Mouse (Mus musculus) myocyte (in vitro differentiated cells): ENCODE measurements at regions not wholly inside any gene's neighbourhood (a gene's known extent, or its start where the extent isn't known, plus 50 kb on each side); places are given as distances from the start of the nearest gene placed in this dataset.

Experiments
- H3K27me3 ChIP-seq: one replicate; pipeline ENCODE4 v1.6.1; 2011; ENCODE audit not compliant: control insufficient read depth, insufficient read depth, insufficient read length
- H3K36me3 ChIP-seq: one replicate; pipeline ENCODE4 v1.6.1; 2011; ENCODE audit not compliant: control insufficient read depth, insufficient read depth
- H3K4me2 ChIP-seq: one replicate; pipeline ENCODE4 v1.6.1; 2011; ENCODE audit warnings: low read depth, control low read depth
- H3K4me3 ChIP-seq: one replicate; pipeline ENCODE4 v1.5.1; 2011; ENCODE audit warnings: mild to moderate bottlenecking, control low read depth, moderate library complexity
- H3K79me2 ChIP-seq: one replicate; pipeline ENCODE4 v1.6.1; 2011; ENCODE audit not compliant: control insufficient read depth, insufficient read depth
- H3ac ChIP-seq: one replicate; pipeline ENCODE4 v1.6.1; 2011; ENCODE audit not compliant: control insufficient read depth, insufficient read length
- CEBPB ChIP-seq: IDR thresholded peaks from 2 replicates; pipeline ENCODE4 v1.6.1; 2011; ENCODE audit warnings: mild to moderate bottlenecking, moderate library complexity; ENCODE audit not compliant: poor library complexity, insufficient read depth, severe bottlenecking
- E2F4 ChIP-seq: IDR thresholded peaks from one replicate; pipeline ENCODE4 v1.6.1; 2011; ENCODE audit warnings: mild to moderate bottlenecking, control low read depth, moderate library complexity; ENCODE audit not compliant: insufficient read depth
- MAX ChIP-seq: IDR thresholded peaks from one replicate; pipeline ENCODE4 v1.6.1; 2011; ENCODE audit warnings: low read depth, mild to moderate bottlenecking, control low read depth
- MYOD1 ChIP-seq, 3 experiments: IDR thresholded peaks; one replicate each; pipeline ENCODE4 v1.6.1; 2011; ENCODE audit warnings: control low read depth in 2 of 3, low read depth in 2 of 3, mild to moderate bottlenecking in 2 of 3, moderate library complexity in 1 of 3; ENCODE audit not compliant: insufficient read length in 2 of 3, control insufficient read depth in 1 of 3
- MYOG ChIP-seq, 3 experiments: IDR thresholded peaks; one replicate each; pipeline ENCODE4 v1.6.1; 2011; ENCODE audit warnings: control low read depth in 2 of 3, low read depth in 2 of 3, mild to moderate bottlenecking in 2 of 3; ENCODE audit not compliant: insufficient read length in 2 of 3, control insufficient read depth in 1 of 3, insufficient read depth in 1 of 3
- POLR2A ChIP-seq: IDR thresholded peaks from one replicate; pipeline ENCODE4 v1.6.1; 2011; ENCODE audit warnings: low read depth, mild to moderate bottlenecking, control low read depth, moderate library complexity; ENCODE audit not compliant: insufficient read length
- POLR2AphosphoS2 ChIP-seq: IDR thresholded peaks from one replicate; pipeline ENCODE4 v1.6.1; 2011; ENCODE audit warnings: low read depth, control low read depth; ENCODE audit not compliant: insufficient read length
- REST ChIP-seq: IDR thresholded peaks from one replicate; pipeline ENCODE4 v1.6.1; 2011; ENCODE audit warnings: mild to moderate bottlenecking, control low read depth, moderate library complexity; ENCODE audit not compliant: insufficient read depth, insufficient read length
- SRF ChIP-seq: IDR thresholded peaks from one replicate; pipeline ENCODE4 v1.6.1; 2011; ENCODE audit warnings: low read depth; ENCODE audit not compliant: control insufficient read depth, insufficient read length
- TCF12 ChIP-seq: IDR thresholded peaks from one replicate; pipeline ENCODE4 v1.6.1; 2011; ENCODE audit warnings: mild to moderate bottlenecking, control low read depth; ENCODE audit not compliant: poor library complexity, insufficient read depth, severe bottlenecking
- TCF3 ChIP-seq: IDR thresholded peaks from one replicate; pipeline ENCODE4 v1.6.1; 2011; ENCODE audit warnings: low read depth, control low read depth; ENCODE audit not compliant: insufficient read length
- USF1 ChIP-seq: IDR thresholded peaks from one replicate; pipeline ENCODE4 v1.6.1; 2011; ENCODE audit warnings: low read depth, mild to moderate bottlenecking, control low read depth, moderate library complexity

DNA sequence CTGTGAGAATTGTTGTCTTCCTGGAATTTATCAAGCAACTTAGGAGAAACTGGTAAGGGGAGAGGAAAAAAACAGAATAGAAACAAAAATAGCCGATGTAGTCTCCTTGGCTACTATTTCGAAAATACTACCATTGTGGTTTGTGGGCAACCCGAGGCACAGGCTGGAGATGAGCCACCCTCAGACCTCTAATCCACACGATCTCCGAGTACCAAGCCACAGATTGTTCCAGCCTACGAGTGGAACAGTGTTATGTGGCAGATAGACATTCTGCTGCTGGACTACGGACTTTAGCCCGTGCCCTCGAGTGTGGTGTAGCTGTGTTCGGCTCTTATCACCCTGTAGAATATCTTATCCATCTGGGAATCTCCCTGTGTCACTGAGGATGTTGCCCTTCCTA lies 70.3 kb upstream of the Foxn3 start:
- Histone ChIP-seq H3K4me2 (peak overlapping the region; percentile 33), H3ac (no peak overlapping the region), H3K36me3 (no peaks in the 10 kb centered on the region), H3K27me3 (no peaks in the 10 kb centered on the region), H3K4me3 (no peak overlapping the region), H3K79me2 (no peaks in the 10 kb centered on the region)
- TF ChIP-seq MYOD1 (IDR thresholded peaks at IDR 0.05; ENCODE audit: control insufficient read depth in 1 of 3, insufficient read length in 2 of 3, low read depth in 2 of 3) (peak in 1 of 3 experiments; percentile 25), POLR2A (no peak), CEBPB (no peak)

GRCm38 (mm10) chr12:99632988-99633387 lies 69.6 kb upstream of the Foxn3 start:
- no peak overlapping the region for H3K4me3 ChIP-seq
- no peak overlapping the region for H3ac ChIP-seq
- no peak overlapping the region for H3K4me2 ChIP-seq
- TF ChIP-seq MAX (no peak), REST (no peak), USF1 (no peak), SRF (no peak)
- no peaks in the 10 kb centered on the region for H3K79me2 ChIP-seq
- H3K27me3 ChIP-seq, result no peaks in the 10 kb centered on the region
- no peaks in the 10 kb centered on the region for H3K36me3 ChIP-seq

- no peaks in the 10 kb centered on the region for H3K36me3 ChIP-seq
- H3K79me2 ChIP-seq, result no peaks in the 10 kb centered on the region
- no peak overlapping the region for H3K4me2 ChIP-seq
- no peak overlapping the region for H3ac ChIP-seq
- TF ChIP-seq REST (no peak), MAX (no peak), TCF12 (no peak), MYOG (IDR thresholded peaks at IDR 0.05; ENCODE audit: control insufficient read depth in 1 of 3, insufficient read depth in 1 of 3, insufficient read length in 2 of 3, low read depth in 2 of 3) (no peak), POLR2AphosphoS2 (no peak), USF1 (no peak), MYOD1 (IDR thresholded peaks at IDR 0.05; ENCODE audit: control insufficient read depth in 1 of 3, insufficient read length in 2 of 3, low read depth in 2 of 3) (no peak), SRF (no peak)
- no peaks in the 10 kb centered on the region for H3K27me3 ChIP-seq
- no peak overlapping the region for H3K4me3 ChIP-seq
Observed at GRCm38 (mm10) chr12:99629606-99630005, 66.2 kb upstream of the Foxn3 start.

DNA sequence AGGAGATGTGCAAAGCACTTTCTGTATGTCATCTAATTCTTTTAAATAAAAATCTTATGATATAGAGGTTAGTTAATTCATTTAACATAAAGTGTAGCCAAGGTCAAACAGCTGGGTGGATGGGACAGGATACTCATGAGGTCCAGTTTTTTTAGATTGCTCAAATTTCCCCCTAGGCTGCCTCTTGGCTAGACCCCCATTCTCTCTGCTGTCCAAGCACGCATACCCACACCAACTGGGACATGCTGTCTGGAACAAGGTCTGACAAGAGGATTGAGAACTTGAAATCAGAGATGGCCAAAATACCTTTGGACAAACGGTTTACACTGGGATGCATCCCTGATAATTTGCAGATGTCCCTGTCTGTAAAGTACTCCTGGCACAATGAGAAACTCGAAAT lies 65.0 kb upstream of the Foxn3 start:
- H3K4me3 ChIP-seq, result no peak overlapping the region
- peak overlapping the region; percentile 86 for H3K4me2 ChIP-seq
- no peak for TF ChIP-seq POLR2A
- TF ChIP-seq MYOG (IDR thresholded peaks at IDR 0.05; ENCODE audit: control insufficient read depth in 1 of 3, insufficient read depth in 1 of 3, insufficient read length in 2 of 3, low read depth in 2 of 3), result no peak
- TF ChIP-seq SRF, result no peak
- TF ChIP-seq POLR2AphosphoS2, result no peak
- TF ChIP-seq TCF3, result no peak
- no peak for TF ChIP-seq USF1
- no peak for TF ChIP-seq E2F4
- TF ChIP-seq TCF12, result no peak
- no peak for TF ChIP-seq MYOD1 (IDR thresholded peaks at IDR 0.05; ENCODE audit: control insufficient read depth in 1 of 3, insufficient read length in 2 of 3, low read depth in 2 of 3)
- TF ChIP-seq REST, result no peak
- TF ChIP-seq CEBPB, result no peak
- TF ChIP-seq MAX, result no peak
- H3ac ChIP-seq, result no peak overlapping the region
- no peaks in the 10 kb centered on the region for H3K79me2 ChIP-seq
- no peaks in the 10 kb centered on the region for H3K36me3 ChIP-seq
- H3K27me3 ChIP-seq, result no peaks in the 10 kb centered on the region

GRCm38 (mm10) chr12:99627898-99628231 lies 64.5 kb upstream of the Foxn3 start:
- Histone ChIP-seq H3K79me2 (no peaks in the 10 kb centered on the region), H3K4me3 (peak overlapping the region; percentile 13), H3ac (no peak overlapping the region), H3K4me2 (peak overlapping the region; percentile 86), H3K36me3 (no peaks in the 10 kb centered on the region), H3K27me3 (no peaks in the 10 kb centered on the region)
- TF ChIP-seq TCF12 (no peak), USF1 (peak; percentile 10), MAX (no peak)

DNA sequence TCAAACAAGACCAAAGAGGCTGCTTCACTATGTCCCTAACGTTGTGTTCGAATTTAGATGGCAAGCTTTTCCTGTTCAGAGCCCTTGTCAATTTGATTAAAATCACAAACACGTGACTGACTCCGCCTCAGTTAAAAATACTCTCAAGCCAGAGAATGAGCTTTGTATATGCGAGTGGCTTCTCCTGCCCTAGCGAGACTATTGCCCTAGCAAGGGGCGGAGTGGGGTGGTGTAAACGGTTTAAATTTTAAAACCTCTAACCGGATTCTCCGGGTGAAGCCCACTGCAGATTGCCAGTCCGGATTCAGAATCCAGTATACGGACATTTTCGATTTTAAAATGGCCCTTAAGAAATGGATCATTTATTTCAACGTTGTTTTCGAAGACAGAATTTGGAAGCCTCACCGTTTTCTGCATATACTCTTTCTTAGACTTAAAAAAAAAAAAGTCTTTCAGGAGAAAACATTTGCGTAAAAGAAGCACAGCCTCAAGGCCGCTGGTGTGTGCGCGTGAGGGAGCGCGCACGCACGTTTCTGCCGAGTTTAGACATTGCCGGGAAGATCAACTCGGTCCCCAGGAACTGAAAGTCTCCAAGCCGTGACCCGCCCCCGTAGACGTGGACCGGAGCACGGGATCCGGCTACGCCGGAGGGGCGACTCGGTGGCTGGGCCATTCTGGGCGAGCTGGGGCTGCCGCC lies 64.0 kb upstream of the Foxn3 start:
- no peak overlapping the region for H3ac ChIP-seq
- H3K79me2 ChIP-seq, result no peaks in the 10 kb centered on the region
- H3K27me3 ChIP-seq, result no peaks in the 10 kb centered on the region
- no peaks in the 10 kb centered on the region for H3K36me3 ChIP-seq
- TF ChIP-seq REST, result no peak
- no peak for TF ChIP-seq SRF
- TF ChIP-seq USF1, result no peak
- TF ChIP-seq MAX, result no peak
- TF ChIP-seq E2F4, result no peak
- no peak for TF ChIP-seq TCF3
- no peak for TF ChIP-seq MYOD1 (IDR thresholded peaks at IDR 0.05; ENCODE audit: control insufficient read depth in 1 of 3, insufficient read length in 2 of 3, low read depth in 2 of 3)
- no peak for TF ChIP-seq POLR2A
- H3K4me3 ChIP-seq, result peak overlapping the region; percentile 13
- peak overlapping the region; percentile 86 for H3K4me2 ChIP-seq
